Mouse (Mus musculus) heart, adult 2 months (tissue): ENCODE results near the gene Stat5b.

Experiments used
- CTCF ChIP-seq: fragments of 200-600 bp; IDR thresholded peaks from 2 replicates; pipeline ENCODE4 v1.8.1; 2022; ENCODE audit warnings: antibody characterized with exemption, mild to moderate bottlenecking, moderate library complexity
- EP300 ChIP-seq: fragments of 200-500 bp; IDR thresholded peaks from 2 replicates; pipeline ENCODE4 v1.6.1; 2011; ENCODE audit warnings: low read depth, low read length, control low read depth; ENCODE audit not compliant: insufficient read depth
- POLR2A ChIP-seq: fragments of 200-500 bp; IDR thresholded peaks from 2 replicates; pipeline ENCODE4 v1.6.1; 2011; ENCODE audit warnings: mild to moderate bottlenecking, low read depth, low read length, control low read depth; ENCODE audit not compliant: insufficient read depth

- no peak for TF ChIP-seq POLR2A
- TF ChIP-seq CTCF: peak; percentile 59
- no peak for TF ChIP-seq EP300
Observed at GRCm38 (mm10) chr11:100811132-100811531, 39.4 kb downstream of the Stat5b start.
